8 mouse cellular contexts compared by ENCODE assay signal in the genomic region with DNA sequence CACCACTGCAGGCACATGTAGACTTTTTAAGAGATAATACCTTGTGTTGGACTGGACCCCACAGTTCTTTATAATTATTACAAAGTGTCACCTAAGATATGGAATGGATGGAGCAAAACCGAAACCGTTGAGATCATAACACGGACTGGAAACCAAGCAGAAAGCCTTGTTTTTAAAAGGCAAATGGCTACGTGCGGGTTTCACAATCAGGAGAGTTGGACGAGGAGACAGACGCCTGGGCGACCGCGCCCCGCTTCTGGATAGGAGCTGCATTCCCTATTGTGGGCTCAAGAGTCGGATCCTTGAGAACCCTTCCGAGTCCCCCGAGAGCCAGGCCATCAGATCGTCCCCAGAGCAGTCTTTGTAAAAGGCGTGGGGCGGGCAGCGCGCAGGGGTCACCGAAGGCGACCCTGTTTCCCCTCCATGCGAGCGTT. TPM values are rescaled to one million over a fixed set of nuclear protein-coding genes. Genes with fewer than 3 reads are reported as not detected.
A peak's percentile ranks its signal among the peaks of the same experiment; 100 is the strongest.
DNase-seq lines count a peak whose midpoint lies in the region; ATAC-seq and TF ChIP-seq lines count a peak whose summit lies in the region.

No protein-coding gene starts in this region.

- under 1% methylated on average over 23 of the region's 23 CpGs for WGBS in heart, adult 2 months
- 0% methylated on average over 23 of the region's 23 CpGs for WGBS in thymus, adult 2 months
- WGBS in intestine, embryonic 14.5 days: 1% methylated on average over 23 of the region's 23 CpGs
- WGBS in midbrain, postnatal 0 days: under 1% methylated on average over 22 of the region's 23 CpGs

- TF ChIP-seq EP300 in heart, adult 2 months (IDR thresholded peaks at IDR 0.05; ENCODE audit: insufficient read depth, low read depth, low read length): no peak

- peak overlapping the region; percentile 81 for H3K4me2 ChIP-seq in intestine, embryonic 14.5 days (ENCODE audit: low read length)
- H3K4me2 ChIP-seq in midbrain, postnatal 0 days (ENCODE audit: low read depth, low read length, poor library complexity, severe bottlenecking): peak overlapping the region; percentile 65

- peak; percentile 61 for ATAC-seq in intestine, embryonic 14.5 days (replicated peaks; ENCODE audit: low FRiP score, low TSS enrichment, low read depth)
- ATAC-seq in midbrain, postnatal 0 days (ENCODE audit: low FRiP score): no peak; the same call in 1 of the 2 replicates

- peaks cover 7% of the 10 kb centered on the region for H3K36me3 ChIP-seq in heart, adult 2 months (ENCODE audit: control insufficient read depth, insufficient read depth, low read length)
- no peaks in the 10 kb centered on the region; the same call in 1 of the 2 replicates for H3K36me3 ChIP-seq in thymus, adult 2 months (ENCODE audit: control insufficient read depth, insufficient read depth, low read length)
- no peaks in the 10 kb centered on the region; the same call in none of the 2 replicates for H3K36me3 ChIP-seq in intestine, embryonic 14.5 days (ENCODE audit: control insufficient read depth, insufficient read depth, low read length)
- no peaks in the 10 kb centered on the region for H3K36me3 ChIP-seq in midbrain, postnatal 0 days (ENCODE audit: insufficient read depth, low read length)

- H3K27ac ChIP-seq in heart, adult 2 months: peak overlapping the region; percentile 99
- H3K27ac ChIP-seq in thymus, adult 2 months (ENCODE audit: control insufficient read depth, insufficient read depth, low read length): peak overlapping the region; percentile 21; the same call in 1 of the 2 replicates
- peak overlapping the region; percentile 94 for H3K27ac ChIP-seq in intestine, embryonic 14.5 days (ENCODE audit: low read depth)
- peak overlapping the region; percentile 90 for H3K27ac ChIP-seq in midbrain, postnatal 0 days (ENCODE audit: low read depth, low read length)

- no peak for DNase-seq in heart, adult 2 months
- no peak for DNase-seq in heart, adult 8-10 months (ENCODE audit: low spot score)
- DNase-seq in thymus, adult 2 months: no peak
- no peak for DNase-seq in thymus, adult 18-20 months
- no peak for DNase-seq in intestine, embryonic 14.5 days (ENCODE audit: low spot score)
- DNase-seq in midbrain, postnatal 0 days (ENCODE audit: low spot score): no peak
- DNase-seq in frontal cortex, adult 2 months (ENCODE audit: extremely low spot score in 1 of 2, low spot score in 1 of 2): no peak
- no peak for DNase-seq in thymus, postnatal 36 days

- intact Hi-C loops in heart, adult 2 months (cut with DNase I): loop anchor here (1.0 to 5.0 kb wide), 2 partner anchors 17 to 492 kb away; a partner anchor contains a TSS

- H3K4me1 ChIP-seq in heart, adult 2 months (ENCODE audit: control insufficient read depth, insufficient read depth, low read length): peaks cover 5% of the 10 kb centered on the region
- H3K4me1 ChIP-seq in thymus, adult 2 months (replicated peaks; ENCODE audit: control insufficient read depth, insufficient read depth, low read length): peaks cover 5% of the 10 kb centered on the region
- H3K4me1 ChIP-seq in intestine, embryonic 14.5 days (replicated peaks; ENCODE audit: control insufficient read depth, insufficient read depth, low read length): peaks cover 14% of the 10 kb centered on the region
- peaks cover 12% of the 10 kb centered on the region; the same call in 1 of the 2 replicates for H3K4me1 ChIP-seq in midbrain, postnatal 0 days (ENCODE audit: insufficient read depth, low read length)

- peak overlapping the region; percentile 93 for H3K4me3 ChIP-seq in heart, adult 2 months
- H3K4me3 ChIP-seq in thymus, adult 2 months (ENCODE audit: control insufficient read depth, insufficient read depth, low read length): peak overlapping the region; percentile 85
- peak overlapping the region; percentile 75 for H3K4me3 ChIP-seq in intestine, embryonic 14.5 days (ENCODE audit: low read depth, low read length)
- H3K4me3 ChIP-seq in midbrain, postnatal 0 days (ENCODE audit: low read depth, low read length): peak overlapping the region; percentile 64

- TF ChIP-seq POLR2A in heart, adult 2 months (IDR thresholded peaks at IDR 0.05; ENCODE audit: insufficient read depth, low read depth, low read length): no peak; the same call in 1 of the 2 replicates
- TF ChIP-seq POLR2A in thymus, adult 2 months (IDR thresholded peaks at IDR 0.05; ENCODE audit: control insufficient read depth, extremely low read depth, insufficient read depth, low read length, poor library complexity): no peak

- no peaks in the 10 kb centered on the region for H3K27me3 ChIP-seq in heart, adult 2 months (ENCODE audit: control insufficient read depth, insufficient read depth, low read length)
- no peaks in the 10 kb centered on the region for H3K27me3 ChIP-seq in thymus, adult 2 months (ENCODE audit: control insufficient read depth, insufficient read depth, low read length)
- H3K27me3 ChIP-seq in intestine, embryonic 14.5 days (replicated peaks; ENCODE audit: control insufficient read depth, insufficient read depth, low read length): no peaks in the 10 kb centered on the region
- no peaks in the 10 kb centered on the region for H3K27me3 ChIP-seq in midbrain, postnatal 0 days (ENCODE audit: insufficient read depth, low read length)

- H3K9ac ChIP-seq in heart, adult 2 months (ENCODE audit: low read depth, low read length): peak overlapping the region; percentile 95
- H3K9ac ChIP-seq in intestine, embryonic 14.5 days (ENCODE audit: low read length): peak overlapping the region; percentile 87
- peak overlapping the region; percentile 72 for H3K9ac ChIP-seq in midbrain, postnatal 0 days (replicated peaks; ENCODE audit: low read length, poor library complexity, severe bottlenecking)

- H3K9me3 ChIP-seq in intestine, embryonic 14.5 days (ENCODE audit: control insufficient read depth, low read length): no peaks in the 10 kb centered on the region
- H3K9me3 ChIP-seq in midbrain, postnatal 0 days (ENCODE audit: low read length): no peaks in the 10 kb centered on the region

- TF ChIP-seq CTCF in heart, adult 2 months (IDR thresholded peaks at IDR 0.05): no peak
- no peak for TF ChIP-seq CTCF in thymus, adult 2 months (IDR thresholded peaks at IDR 0.05; ENCODE audit: borderline replicate concordance, control insufficient read depth, extremely low read depth, insufficient read depth, low read length, poor library complexity)
- no peak for TF ChIP-seq CTCF in midbrain, postnatal 0 days (IDR thresholded peaks at IDR 0.05)

- H3K79me2 ChIP-seq in heart, adult 2 months (replicated peaks; ENCODE audit: control insufficient read depth, insufficient read depth, low read length): peaks cover 4% of the 10 kb centered on the region

RNA-seq across cellular contexts. Expression of a gene that starts 0.6 kb away (rescaled TPM):
- 10 to 100 TPM; 12.3 to 13.3 TPM for total RNA-seq in heart, adult 2 months (2021)
- 3.7 and 7.0 TPM in 2 replicates for polyA plus RNA-seq in heart, adult 2 months (2012; rRNA removed)
- 10 to 100 TPM; 10.9 to 13.2 (median 12.1) TPM for total RNA-seq in heart, adult 8-10 months (2022)
- 6.6 and 6.9 TPM in 2 replicates for polyA plus RNA-seq in thymus, adult 2 months (2012; rRNA removed)
- polyA plus RNA-seq in intestine, embryonic 14.5 days (2014; fragmentation: Nextera tagmentation; extraction: Ambion mirVana): 31.3 and 32.5 TPM in 2 replicates
- 28.0 and 28.5 TPM in 2 replicates for total RNA-seq in midbrain, postnatal 0 days (2014; rRNA removed)
- 25.2 and 25.5 TPM in 2 replicates for polyA plus RNA-seq in midbrain, postnatal 0 days (2015; fragmentation: Nextera tagmentation; extraction: Ambion mirVana)
- 13.8 and 16.1 TPM in 2 replicates for polyA plus RNA-seq in frontal cortex, adult 2 months (2012; rRNA removed)

RNA-seq across cellular contexts. Expression of a gene that starts 17.1 kb away (rescaled TPM):
- 10 to 100 TPM in 1 of 2 experiments, 1 to 10 TPM in 1; 7.2 to 10.2 TPM for total RNA-seq in heart, adult 2 months (2021)
- 2.6 and 5.9 TPM in 2 replicates for polyA plus RNA-seq in heart, adult 2 months (2012; rRNA removed)
- total RNA-seq in heart, adult 8-10 months (2022): 1 to 10 TPM; 6.8 to 9.8 (median 9.2) TPM
- polyA plus RNA-seq in thymus, adult 2 months (2012; rRNA removed): 5.5 and 6.0 TPM in 2 replicates
- 14.3 and 15.5 TPM in 2 replicates for polyA plus RNA-seq in intestine, embryonic 14.5 days (2014; fragmentation: Nextera tagmentation; extraction: Ambion mirVana)
- total RNA-seq in midbrain, postnatal 0 days (2014; rRNA removed): 12.4 and 13.4 TPM in 2 replicates
- 7.6 and 8.0 TPM in 2 replicates for polyA plus RNA-seq in midbrain, postnatal 0 days (2015; fragmentation: Nextera tagmentation; extraction: Ambion mirVana)
- 21.0 and 21.5 TPM in 2 replicates for polyA plus RNA-seq in frontal cortex, adult 2 months (2012; rRNA removed)

Comparison
In these comparisons a context has a peak if more than half of its experiments do, and no peak if none do; other contexts are left out.
1. H3K27ac ChIP-seq: peak in every context shown above with its lines; median percentile 99 in heart, adult 2 months; 94 in intestine, embryonic 14.5 days; 90 in midbrain, postnatal 0 days; 21 in thymus, adult 2 months.